Mouse (Mus musculus): ENCODE results near the gene Foxp1.
A peak's percentile ranks its signal among the peaks of the same experiment; 100 is the strongest.

The Foxp1 gene

GRCm38 (mm10) chr6:99135938-99136729 lies 386.4 kb downstream of the Foxp1 start:
- no peak for DNase-seq (ENCODE audit: low spot score in 2 of 2)

GRCm38 (mm10) chr6:99131815-99132214 lies 390.7 kb downstream of the Foxp1 start:
- no peak for DNase-seq (ENCODE audit: low spot score in 2 of 2)

- no peak for DNase-seq (ENCODE audit: low spot score in 2 of 2)
Observed at GRCm38 (mm10) chr6:99130758-99131410, 391.6 kb downstream of the Foxp1 start.

- DNase-seq (ENCODE audit: low spot score in 2 of 2), result no peak
Observed at GRCm38 (mm10) chr6:99126717-99127116, 395.8 kb downstream of the Foxp1 start.

GRCm38 (mm10) chr6:99120776-99121766 lies 401.4 kb downstream of the Foxp1 start:
- no peak for DNase-seq (ENCODE audit: low spot score in 2 of 2)

GRCm38 (mm10) chr6:99118534-99118933 lies 404.0 kb downstream of the Foxp1 start:
- no peak for DNase-seq (ENCODE audit: low spot score in 2 of 2)

- no peak for DNase-seq (ENCODE audit: low spot score in 2 of 2)
Observed at GRCm38 (mm10) chr6:99117411-99117810, 405.1 kb downstream of the Foxp1 start.

- no peak for DNase-seq (ENCODE audit: low spot score in 2 of 2)
Observed at GRCm38 (mm10) chr6:99111856-99112255, 410.7 kb downstream of the Foxp1 start.

- no peak for DNase-seq (ENCODE audit: low spot score in 2 of 2)
Observed at GRCm38 (mm10) chr6:99108417-99108816, 414.1 kb downstream of the Foxp1 start.

GRCm38 (mm10) chr6:99107674-99108073 lies 414.8 kb downstream of the Foxp1 start:
- no peak for DNase-seq (ENCODE audit: low spot score in 2 of 2)

- no peak for DNase-seq (ENCODE audit: low spot score in 2 of 2)
Observed at GRCm38 (mm10) chr6:99107081-99107482, 415.4 kb downstream of the Foxp1 start.

- no peak for DNase-seq (ENCODE audit: low spot score in 2 of 2)
Observed at GRCm38 (mm10) chr6:99105979-99106378, 416.5 kb downstream of the Foxp1 start.

GRCm38 (mm10) chr6:99104446-99104845 lies 418.1 kb downstream of the Foxp1 start:
- no peak for DNase-seq (ENCODE audit: low spot score in 2 of 2)

GRCm38 (mm10) chr6:99103911-99104310 lies 418.6 kb downstream of the Foxp1 start:
- DNase-seq (ENCODE audit: low spot score in 2 of 2), result no peak

- no peak for DNase-seq (ENCODE audit: low spot score in 2 of 2)
Observed at GRCm38 (mm10) chr6:99101489-99101908, 421.0 kb downstream of the Foxp1 start.

- no peak for DNase-seq (ENCODE audit: low spot score in 2 of 2)
Observed at GRCm38 (mm10) chr6:99100331-99100730, 422.2 kb downstream of the Foxp1 start.

GRCm38 (mm10) chr6:99099781-99100180 lies 422.7 kb downstream of the Foxp1 start:
- no peak for DNase-seq (ENCODE audit: low spot score in 2 of 2)

- no peak for DNase-seq (ENCODE audit: low spot score in 2 of 2)
Observed at GRCm38 (mm10) chr6:99097191-99097590, 425.3 kb downstream of the Foxp1 start.

GRCm38 (mm10) chr6:99096776-99097166 lies 425.8 kb downstream of the Foxp1 start:
- DNase-seq (ENCODE audit: low spot score in 2 of 2), result no peak

- DNase-seq (ENCODE audit: low spot score in 2 of 2), result peak; percentile 13 to 33
Observed at GRCm38 (mm10) chr6:99096105-99096775, 426.3 kb downstream of the Foxp1 start.
